Mouse (Mus musculus) frontal cortex, postnatal 36 days (tissue): ENCODE results near the gene Hsd3b7.
"Not testable (repeated sequence)": the region's sequence is repeated elsewhere in the genome, so short reads cannot be mapped to it uniquely, and the experiment has no call there.

ENCODE experiments used
- DNase-seq, 2 experiments: peaks; one replicate each; pipeline ENCODE4 v3.0.0; 2022; ENCODE audit warnings: low spot score in 2 of 2

Gene Hsd3b7

DNA sequence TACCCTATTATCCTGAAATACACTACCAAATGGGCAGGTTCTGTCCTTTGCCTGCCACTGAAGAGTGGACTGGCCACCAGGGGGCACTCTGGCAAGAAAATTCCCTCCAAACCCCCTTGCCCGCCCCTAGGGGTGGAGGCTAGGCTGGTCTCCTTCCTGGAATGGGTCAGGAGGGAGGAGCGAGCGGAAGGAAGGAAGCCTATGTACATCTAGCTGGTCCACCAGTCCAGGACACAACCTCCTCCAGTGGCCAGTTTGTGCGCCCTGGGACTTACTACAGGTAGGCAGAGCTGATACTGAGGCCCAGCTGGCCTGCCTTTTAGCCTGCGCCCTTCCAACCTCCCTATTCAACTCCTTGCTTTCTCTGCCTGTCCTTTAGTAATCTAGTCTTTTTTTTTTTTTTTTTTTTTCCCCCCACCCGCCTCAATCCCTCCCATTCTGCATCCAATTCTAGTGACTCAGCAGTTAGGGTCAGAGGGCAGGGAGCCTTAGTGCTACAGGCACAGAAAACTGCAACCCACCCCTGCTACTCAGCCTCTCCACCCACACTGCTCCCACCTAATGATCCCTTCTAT, at the start of gene Hsd3b7:
Gene Hsd3b7 (plus strand): TSS at position 170 of the 575 bp plus-strand sequence.
- DNase-seq, result peak; percentile 86

DNA sequence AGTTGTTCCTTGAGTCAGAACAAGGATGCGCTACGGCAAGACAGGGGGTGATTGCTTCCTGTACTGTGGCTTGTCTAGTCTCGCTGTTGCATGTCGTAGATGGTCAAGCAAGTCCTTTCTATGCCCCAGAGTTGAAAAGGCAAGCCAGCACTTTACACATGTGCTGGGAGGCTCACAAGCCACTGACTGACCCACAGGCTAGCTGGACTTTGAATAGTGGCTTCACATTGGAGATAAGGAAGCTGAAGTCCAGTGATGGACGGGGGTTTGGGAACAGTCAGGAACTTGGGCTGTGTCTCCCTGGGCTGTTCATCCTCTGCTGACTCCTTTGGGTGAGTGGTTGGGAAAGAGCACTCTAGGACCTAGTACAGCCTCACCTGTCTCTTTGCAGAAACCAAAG, 48.8 kb upstream of the Hsd3b7 start:
- no peak for DNase-seq

DNA sequence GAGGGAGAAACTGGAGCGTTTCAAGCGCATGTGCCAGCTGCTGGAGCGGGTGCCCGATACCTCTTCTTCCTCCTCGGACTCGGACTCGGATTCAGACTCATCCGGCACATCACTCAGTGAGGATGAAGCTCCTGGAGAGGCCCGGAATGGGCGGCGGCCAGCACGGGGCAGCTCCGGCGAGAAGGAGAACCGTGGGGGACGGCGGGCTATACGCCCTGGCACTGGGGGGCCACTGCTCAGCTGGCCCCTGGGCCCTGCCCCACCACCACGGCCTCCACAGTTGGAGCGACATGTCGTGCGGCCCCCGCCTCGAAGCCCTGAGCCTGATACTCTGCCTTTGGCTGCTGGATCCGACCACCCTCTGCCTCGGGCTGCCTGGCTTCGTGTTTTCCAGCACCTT, 48.3 kb upstream of the Hsd3b7 start:
- DNase-seq, result no peak

DNA sequence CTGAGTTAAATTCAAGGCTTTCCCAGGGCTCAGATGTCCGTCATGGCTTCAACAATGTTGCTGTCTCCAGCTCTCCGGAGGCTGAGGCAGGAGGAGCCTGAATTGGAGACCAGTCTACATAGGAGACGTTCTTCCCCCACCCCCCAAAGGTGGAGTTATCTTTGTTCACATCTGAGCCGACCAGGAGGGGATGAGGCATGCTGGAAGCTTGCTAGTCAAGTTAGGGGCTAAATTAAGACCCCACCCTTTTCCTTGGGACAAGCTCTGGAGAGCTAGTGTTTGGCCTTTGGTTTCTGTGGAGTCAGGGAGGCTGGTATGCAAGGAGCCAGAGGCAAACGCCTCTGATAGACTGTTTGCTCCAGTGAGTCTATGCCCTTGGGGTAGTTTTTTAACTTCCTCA, 47.2 kb upstream of the Hsd3b7 start:
- no peak for DNase-seq

DNA sequence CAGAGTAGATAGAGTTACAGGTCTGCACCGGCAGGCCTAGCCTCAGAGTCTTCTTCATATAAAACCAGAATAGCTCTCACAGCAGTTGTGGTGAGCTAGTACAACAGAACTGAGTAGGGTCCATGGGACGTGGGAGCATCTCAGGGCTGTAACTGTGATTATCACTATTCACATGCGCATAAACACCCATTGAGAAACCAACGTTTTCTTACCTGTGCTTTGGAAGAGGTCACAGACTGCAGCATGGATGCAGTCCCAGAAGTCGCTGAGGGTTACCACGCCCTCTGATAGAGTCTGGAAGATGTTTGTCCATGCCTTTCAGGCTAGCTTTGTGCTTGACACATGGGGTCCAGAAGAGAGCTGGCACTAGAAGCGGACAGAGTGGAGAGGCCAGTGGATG, 46.7 kb upstream of the Hsd3b7 start:
- DNase-seq, result no peak

DNA sequence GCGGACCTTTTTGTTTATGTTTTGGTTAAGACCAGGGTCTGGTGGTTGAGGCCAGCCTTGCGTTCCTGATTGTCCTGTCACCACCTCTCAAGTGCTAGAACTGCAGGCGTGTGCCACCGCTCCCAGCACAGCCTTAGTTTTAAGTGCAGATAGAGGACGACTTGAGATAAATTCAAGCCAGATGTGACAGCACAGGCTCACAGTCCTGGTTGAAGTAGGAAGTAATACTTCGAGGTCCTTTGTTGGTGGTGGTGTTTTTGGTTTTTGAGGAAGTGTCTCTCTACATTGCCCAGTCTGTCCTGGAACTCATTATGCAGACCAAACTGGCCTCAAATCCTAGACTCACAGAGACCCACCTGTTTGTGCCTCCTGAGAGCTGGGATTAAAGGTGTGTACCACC, 40.7 kb upstream of the Hsd3b7 start:
- no peak for DNase-seq

DNA sequence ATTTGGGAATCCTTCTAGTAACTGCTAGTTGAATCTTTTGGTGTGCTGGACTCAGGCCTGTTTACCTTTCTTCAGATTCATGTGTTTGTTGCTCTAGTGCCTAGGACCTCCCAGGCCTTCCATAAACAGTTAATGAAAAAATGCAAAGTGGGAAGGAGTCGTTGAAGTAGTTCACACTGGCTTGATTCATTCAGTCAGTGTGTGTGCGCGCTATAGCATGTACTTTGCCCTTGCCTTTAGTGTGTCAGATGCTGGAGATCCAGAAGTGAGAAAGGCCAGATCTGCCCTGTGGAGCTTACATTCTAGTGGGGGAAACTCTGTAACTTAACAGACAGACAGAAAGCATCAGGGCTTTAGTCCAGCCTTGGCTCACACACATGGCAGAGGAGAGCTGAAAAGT, 39.9 kb upstream of the Hsd3b7 start:
- DNase-seq, result no peak

DNA sequence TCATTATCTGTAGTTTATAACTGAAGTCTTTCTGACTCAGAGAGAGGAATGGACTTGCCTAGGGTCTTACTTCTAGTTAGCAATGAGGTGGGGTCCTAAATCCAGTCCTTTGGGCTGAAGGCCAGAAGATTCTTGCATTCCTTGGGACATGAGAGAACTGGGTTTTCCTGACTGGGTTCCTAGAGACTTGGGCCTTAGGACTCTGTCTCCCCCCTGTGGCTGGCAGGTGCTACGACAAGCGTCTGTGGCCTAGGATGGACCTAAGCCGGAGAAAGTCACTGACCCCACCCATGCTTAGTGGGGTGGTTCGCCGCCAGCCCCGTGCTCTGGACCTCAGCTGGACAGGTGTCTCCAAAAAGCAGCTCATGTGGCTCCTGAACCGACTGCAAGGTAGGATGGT, 39.4 kb upstream of the Hsd3b7 start:
- peak in 1 of 2 experiments; percentile 61 for DNase-seq

DNA sequence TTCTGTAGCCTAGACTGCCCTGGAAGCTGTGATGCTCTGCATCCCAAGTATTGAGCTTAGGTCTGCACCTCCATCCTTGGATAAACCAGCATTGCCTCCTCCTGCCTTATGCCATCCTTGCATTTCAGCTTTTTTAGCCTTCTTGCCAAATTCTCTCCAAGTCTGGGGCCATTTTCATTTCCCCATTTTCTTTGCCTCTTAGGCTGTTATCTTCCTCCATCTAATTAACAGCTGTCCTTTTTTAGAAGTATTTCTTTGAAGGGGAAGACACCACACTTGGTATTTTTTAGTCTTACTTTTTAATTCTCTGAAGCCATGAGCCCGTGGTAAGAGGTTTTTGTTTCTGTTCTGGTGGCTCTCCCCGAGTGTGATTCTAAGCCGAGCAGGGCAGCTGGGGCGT, 36.8 kb upstream of the Hsd3b7 start:
- DNase-seq, result no peak

DNA sequence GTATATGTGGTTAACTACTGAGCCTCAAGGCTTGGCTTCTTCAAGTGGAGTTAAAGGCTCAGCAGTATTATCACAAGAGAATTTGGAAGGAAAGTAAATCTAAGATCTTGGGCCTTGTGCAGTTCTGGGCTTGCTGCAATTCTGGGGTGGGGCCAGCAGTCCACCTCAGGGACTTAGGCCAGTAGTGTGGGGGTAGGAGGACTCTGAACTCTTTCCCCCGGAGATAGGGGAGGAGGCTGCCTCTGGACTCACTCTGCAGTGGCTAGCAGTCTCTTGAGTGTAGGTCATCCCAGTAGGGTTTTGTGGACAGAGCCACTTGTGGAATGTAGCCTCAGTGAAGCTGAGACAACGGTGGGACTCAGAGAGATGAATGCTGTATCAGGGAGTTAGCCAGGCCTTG, 34.6 kb upstream of the Hsd3b7 start:
- no peak for DNase-seq

DNA sequence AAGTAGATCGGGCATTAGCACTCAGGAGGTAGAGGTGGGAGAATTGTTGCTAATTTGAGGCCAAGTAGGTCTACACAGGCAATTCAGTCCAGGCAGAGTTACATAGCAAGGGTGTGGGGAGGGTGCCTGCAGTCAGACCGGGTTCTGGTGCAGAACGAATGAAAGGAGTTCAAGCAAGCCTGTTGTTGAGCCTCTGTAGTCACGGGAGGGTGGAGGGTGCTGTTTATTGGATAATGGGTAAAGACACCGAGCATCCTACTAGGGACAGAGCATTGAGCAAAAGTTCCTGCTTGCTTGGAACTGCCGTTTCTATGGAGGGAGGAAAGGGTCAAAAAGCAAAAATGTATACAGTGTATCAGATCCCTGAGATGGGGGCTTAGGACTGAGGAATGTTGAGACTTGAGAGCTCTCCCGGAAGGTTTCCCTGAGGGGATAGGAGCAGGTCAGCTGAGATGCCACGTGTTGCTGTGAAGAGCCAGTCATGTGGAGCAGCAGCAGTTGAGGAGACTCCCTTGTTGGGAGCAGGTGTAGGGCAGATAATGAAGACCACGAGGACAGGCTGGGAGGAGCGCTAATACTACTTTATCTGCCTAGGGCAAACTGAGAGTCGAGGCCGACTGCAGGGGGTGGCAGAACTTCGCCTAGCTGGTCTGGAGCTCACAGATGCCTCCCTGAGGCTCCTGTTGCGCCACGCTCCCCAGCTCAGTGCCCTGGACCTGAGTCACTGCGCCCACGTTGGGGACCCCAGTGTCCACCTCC, 33.4 kb upstream of the Hsd3b7 start:
- no peak for DNase-seq

DNA sequence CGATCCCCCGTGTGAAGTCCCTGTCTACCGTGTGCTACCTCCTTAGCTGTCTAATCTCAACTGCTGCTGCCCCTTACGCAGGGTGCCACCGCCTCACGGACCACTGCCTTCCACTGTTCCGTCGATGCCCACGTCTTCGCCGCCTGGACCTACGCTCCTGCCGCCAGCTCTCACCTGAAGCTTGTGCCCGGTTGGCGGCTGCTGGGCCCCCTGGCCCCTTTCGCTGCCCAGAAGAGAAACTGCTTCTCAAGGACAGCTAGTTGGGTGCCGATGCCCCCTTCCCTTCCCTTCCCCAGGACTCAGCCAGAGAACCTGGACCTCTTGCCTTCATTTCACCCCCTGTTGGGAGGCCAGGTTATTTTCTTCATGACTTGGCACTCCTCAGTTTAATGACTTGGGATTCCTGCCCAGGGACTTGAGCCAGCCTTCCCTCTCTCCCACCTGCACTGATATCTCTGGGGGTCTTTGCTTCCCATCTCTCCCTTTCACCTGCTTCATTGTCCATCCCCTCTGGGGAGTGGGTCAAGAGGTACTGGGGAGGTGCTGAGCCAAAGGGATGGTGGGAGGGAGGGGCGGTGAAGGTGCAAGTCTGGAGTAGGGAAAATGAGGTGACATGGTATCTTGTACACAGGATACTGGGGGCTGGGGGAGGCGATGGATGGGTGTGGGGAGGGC, 32.6 kb upstream of the Hsd3b7 start:
- DNase-seq, result no peak

DNA sequence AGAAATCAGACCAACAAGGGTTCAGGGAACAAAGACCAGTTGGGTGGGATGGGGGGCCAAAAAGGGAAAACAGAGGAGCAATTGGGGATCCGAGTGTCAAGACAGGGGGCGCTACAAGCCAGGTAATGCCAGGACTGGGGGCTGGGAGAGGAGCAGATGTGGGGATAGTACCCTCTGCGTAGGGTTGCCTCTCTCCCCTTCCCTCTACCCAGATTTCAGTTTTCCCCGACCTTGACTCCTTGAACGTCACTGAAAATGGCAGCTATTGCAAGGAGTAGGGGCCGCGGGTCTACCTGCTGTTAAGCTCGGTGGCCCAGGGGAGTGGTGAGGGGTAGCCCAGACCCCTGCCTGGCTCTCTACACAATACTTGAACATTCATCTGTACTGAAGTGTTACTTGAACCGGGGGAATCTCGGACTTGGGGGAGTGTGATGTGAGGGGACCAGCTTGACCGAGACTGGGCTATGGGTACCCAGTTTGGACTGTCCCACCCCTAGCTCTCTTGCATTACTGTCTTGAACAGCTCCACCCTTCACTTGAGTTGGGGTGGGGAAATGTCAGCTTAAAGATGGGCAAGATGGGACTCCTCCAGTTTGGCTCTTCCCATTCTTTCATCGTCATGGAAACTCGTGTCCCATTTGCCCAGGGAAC, 31.9 kb upstream of the Hsd3b7 start:
- DNase-seq, result no peak

DNA sequence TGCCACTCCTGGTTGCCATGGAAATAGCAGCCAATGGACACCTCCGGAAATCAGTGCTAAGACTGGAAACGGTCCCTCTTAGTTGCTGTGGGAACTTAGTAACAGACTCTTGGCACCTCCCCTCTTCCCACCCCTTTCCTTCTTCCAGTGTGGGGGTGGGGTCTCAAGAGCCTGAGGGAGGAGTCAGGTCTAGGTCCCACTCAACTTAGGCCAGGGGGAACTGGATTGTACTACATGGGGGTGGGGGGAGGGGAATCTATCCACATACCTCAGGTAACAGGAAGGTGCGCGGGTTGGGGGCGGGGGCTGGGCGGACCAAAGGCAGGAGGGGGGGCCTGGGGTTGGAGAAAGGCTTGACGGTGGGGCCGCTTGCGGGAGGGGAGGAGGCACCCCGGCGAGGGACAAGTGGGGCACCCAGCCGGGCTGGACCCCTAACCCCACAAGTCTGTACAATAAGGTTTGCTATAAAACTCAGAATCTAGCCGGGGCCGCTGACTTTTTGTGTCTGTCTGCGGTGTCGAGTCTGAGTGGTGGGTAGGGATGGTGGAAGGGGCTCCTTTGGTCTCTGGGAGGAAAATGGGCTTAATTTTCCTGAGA, 31.3 kb upstream of the Hsd3b7 start:
- peak; percentile 96 to 98 for DNase-seq

DNA sequence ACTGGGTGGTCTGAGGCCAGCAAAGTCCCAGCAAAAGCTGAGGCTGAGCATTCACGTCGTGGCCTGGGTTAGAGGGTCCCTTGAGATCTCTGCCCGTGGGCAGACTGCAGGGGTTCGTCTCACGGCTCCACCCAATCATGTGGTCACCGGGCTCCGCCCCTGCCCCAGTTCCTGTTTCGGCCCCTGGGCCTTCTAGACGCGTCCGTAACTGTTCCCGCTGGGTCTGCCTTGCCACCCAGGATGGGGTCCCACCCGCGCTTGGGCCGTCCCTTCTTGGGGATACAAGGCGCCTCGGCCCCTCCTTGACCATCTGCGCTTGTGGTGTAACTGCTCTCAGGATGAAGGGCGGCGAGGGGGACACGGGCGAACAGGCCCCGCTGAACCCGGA, 30.8 kb upstream of the Hsd3b7 start, which contains the start of gene Orai3:
Gene Orai3 (plus strand): TSS at position 165 of the 388 bp plus-strand sequence.
- DNase-seq, result peak; percentile 84 to 88

DNA sequence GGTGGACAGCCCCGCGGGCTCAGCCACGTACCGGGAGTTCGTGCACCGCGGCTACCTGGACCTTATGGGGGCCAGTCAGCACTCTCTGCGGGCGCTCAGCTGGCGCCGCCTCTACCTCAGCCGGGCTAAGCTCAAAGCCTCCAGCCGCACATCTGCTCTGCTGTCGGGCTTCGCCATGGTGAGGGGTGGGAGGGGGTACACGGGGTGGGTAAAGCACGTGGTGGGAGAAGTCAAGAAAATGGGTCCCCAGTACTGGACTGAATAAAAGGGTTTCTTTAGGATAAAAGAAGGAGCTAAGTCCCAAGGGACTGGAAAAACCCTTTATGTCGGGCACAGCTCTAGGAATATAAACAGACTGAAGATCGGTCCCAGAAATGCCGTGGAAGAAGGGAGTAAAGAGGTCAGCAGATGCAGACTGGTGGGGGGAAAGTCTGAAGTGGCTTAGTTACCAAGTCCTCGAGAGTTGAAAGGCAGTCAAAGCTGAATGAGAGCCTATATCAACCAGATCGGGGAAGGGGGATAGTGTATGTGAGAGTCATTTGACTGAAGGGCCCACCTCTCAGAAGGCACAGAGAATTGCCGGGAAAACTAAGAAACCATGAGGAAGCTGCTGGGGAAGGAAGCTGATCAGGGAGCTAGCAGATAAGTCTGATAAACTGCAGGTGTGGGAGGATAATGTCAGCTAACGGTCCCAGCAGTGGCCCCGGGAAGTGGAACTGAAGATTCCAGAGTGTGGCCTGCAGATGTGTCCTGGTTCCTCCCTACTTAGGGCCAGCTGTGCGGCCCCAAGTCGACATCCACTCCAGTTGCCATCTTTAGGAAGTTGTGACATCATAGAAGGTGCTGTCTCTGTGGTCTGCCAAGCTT, 30.1 kb upstream of the Hsd3b7 start:
- DNase-seq, result no peak

DNA sequence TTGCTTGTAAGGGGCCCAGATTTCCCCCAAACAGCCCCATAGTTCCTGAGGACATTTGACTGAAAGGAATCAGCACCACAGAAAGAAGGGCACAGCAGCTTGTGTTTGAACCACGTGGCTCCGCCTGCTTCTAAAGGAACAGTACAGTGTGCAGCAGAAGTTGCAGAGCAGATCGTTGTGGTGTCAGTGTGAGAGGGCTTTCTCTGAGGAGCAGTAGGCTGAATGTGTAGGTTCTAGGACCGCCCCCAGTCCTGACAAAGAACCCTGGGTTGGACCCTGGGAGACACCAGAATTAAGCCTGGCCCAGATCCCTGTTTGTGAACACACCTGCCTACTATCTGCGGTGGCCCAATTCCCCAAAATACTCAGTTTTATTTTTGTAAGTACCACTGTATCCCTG, 29.1 kb upstream of the Hsd3b7 start:
- peak; percentile 47 to 74 for DNase-seq

DNA sequence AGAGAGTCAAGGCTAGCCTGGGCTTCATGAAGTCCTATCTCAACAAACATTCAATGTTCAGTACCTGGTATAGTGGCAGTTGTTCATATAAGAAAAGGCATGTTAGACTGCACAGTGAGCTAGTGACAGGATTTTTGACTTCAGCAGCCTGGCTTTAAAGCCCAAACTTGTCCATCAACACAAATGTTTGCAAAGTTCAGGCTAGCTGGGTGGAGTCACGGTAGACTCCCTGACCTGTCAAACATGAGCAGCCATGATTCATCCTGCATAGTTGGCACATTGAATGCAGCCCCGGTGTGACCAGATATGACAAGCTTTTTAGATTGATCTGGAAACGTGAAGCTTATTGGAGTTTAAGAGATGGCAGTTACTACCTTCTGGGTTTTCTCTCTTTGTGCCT, 28.3 kb upstream of the Hsd3b7 start:
- no peak for DNase-seq

DNA sequence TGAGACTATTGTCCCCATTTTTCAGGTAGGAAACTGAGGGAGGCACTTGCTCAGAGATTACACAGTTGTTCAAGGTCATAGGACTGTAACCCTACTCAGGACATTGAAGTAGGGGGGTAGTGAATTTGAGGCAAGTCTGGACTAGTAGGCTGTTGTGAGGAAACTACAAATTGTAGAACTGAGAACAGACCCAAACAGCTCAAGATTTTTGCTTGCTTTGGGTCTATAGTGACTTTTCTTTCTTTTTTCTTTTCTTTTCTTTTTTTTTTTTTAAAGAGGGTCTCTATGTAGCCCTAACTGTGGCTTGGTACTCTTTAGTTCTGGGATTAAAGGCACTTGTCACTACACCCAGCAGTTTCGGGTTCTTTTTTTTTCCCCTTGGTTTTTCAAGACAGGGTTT, 27.8 kb upstream of the Hsd3b7 start:
- DNase-seq, result no peak

DNA sequence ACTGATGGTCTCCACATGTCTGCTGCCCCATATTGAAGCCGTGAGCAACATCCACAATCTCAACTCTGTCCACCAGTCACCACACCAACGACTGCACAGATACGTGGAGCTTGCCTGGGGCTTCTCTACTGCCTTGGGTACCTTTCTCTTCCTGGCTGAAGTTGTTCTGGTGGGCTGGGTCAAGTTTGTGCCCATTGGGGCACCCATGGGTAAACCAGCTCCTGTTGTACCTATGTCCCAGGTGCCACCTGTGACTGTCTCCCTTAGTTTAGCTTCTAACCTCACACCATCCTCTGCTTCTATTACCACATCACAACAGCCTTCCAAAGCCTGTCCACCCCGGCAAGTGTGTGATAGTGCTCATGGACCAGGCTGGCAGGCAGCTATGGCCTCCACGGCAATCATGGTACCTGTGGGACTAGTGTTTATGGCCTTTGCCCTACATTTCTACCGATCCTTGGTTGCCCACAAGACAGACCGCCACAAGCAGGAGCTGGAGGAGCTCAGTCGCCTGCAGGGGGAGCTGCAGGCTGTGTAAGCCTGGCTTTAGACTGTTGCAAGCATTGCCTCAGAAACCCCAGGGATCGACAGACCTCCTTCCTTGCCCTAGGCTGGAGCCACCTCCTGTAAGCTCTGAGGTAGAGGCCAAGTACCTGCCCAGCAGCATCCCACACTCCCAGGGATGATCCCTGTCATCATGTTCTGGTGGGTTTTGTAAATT, 26.6 kb upstream of the Hsd3b7 start:
- peak; percentile 51 to 65 for DNase-seq

DNA sequence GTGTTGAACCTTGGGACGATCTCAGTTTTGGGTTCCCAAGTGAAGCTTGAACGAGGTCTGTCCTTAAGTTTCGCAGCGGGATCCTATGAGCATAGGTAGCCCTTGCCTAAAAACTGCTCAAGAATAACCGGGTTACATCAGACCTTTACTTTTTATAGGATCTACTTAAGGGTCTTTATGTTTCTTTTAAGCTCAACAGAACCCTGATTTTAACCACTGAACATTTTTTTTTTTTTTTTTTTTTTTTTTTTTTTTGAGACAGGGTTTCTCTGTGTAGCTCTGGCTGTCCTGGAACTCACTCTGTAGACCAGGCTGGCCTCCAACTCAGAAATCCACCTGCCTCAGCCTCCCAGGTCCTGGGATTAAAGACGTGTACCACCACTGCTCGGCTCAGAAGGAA, 24.6 kb upstream of the Hsd3b7 start:
- DNase-seq, result not testable (repeated sequence)
